Mouse (Mus musculus) hindbrain, embryonic 11.5 days (tissue): ENCODE data around the gene Cmc2. TPM values are rescaled to one million over a fixed set of nuclear protein-coding genes. Genes with fewer than 3 reads are reported as not detected.

Experiments
- ATAC-seq: fragments of 200-750 bp; cut with Nextera tagmentation; 2 replicates; pipeline ENCODE4 v1.8.0; 2017; ENCODE audit warnings: mild to moderate bottlenecking, moderate TSS enrichment, moderate library complexity; ENCODE audit not compliant: low FRiP score
- DNase-seq: peaks from one replicate; pipeline ENCODE4 v3.0.0-alpha.2; 2015; ENCODE audit warnings: low spot score
- H3K27ac ChIP-seq: fragments of 300-500 bp; sonication (generic); 2 replicates; pipeline ENCODE4 v1.5.1; 2014; ENCODE audit warnings: mild to moderate bottlenecking, low read depth, low read length
- H3K27me3 ChIP-seq: fragments of 300-500 bp; sonication (generic); 2 replicates; pipeline ENCODE4 v1.6.1; 2014; ENCODE audit warnings: mild to moderate bottlenecking, low read length, moderate library complexity, mixed read lengths; ENCODE audit not compliant: control insufficient read depth, insufficient read depth
- H3K36me3 ChIP-seq: fragments of 300-500 bp; sonication (generic); 2 replicates; pipeline ENCODE4 v1.6.1; 2014; ENCODE audit warnings: mild to moderate bottlenecking, low read length, moderate library complexity, mixed read lengths; ENCODE audit not compliant: control insufficient read depth, insufficient read depth
- H3K4me1 ChIP-seq: fragments of 300-500 bp; sonication (generic); replicated peaks from 2 replicates; pipeline ENCODE4 v1.6.1; 2014; ENCODE audit warnings: low read length, mixed read lengths; ENCODE audit not compliant: control insufficient read depth, insufficient read depth
- H3K4me2 ChIP-seq: fragments of 300-500 bp; sonication (generic); replicated peaks from 2 replicates; pipeline ENCODE4 v1.6.1; 2014; ENCODE audit warnings: mild to moderate bottlenecking, low read depth, low read length
- H3K4me3 ChIP-seq: fragments of 300-500 bp; sonication (generic); 2 replicates; pipeline ENCODE4 v1.5.1; 2014; ENCODE audit warnings: low read depth, low read length
- H3K9ac ChIP-seq: fragments of 300-500 bp; sonication (generic); 2 replicates; pipeline ENCODE4 v1.6.1; 2014; ENCODE audit warnings: low read depth, low read length
- H3K9me3 ChIP-seq: fragments of 300-500 bp; sonication (generic); 2 replicates; pipeline ENCODE4 v1.6.1; 2016; ENCODE audit warnings: low read length; ENCODE audit not compliant: control insufficient read depth
- WGBS: fragments of 180-500 bp; shearing (Covaris S2); extraction: QIAGEN DNeasy Blood & Tissue Kit; methylation state at CpG from one replicate; pipeline ENCODE4 v1.1.7; 2014; 5-methylcytosine and 5-hydroxymethylcytosine counted together
- polyA plus RNA-seq: library from polyadenylated mRNA; unstranded; fragments of >200 nt; fragmentation: Nextera tagmentation; extraction: Ambion mirVana; gene quantifications from 2 replicates; pipeline ENCODE4 v1.2.1, GENCODE M21; 2014

Gene Cmc2
- polyA plus RNA-seq, 1 experiment from 2014 or later, result 73.8 TPM

GRCm38 (mm10) chr8:116945169-116945910 is 24.1 kb upstream of the Cmc2 start:
- ATAC-seq (no peak), DNase-seq (no peak)
- no peak overlapping the region for H3K27ac ChIP-seq
- no peak overlapping the region for H3K9ac ChIP-seq
- no peaks in the 10 kb centered on the region for H3K36me3 ChIP-seq
- no peaks in the 10 kb centered on the region for H3K27me3 ChIP-seq
- no peak overlapping the region for H3K4me3 ChIP-seq
- H3K4me1 ChIP-seq, result no peaks in the 10 kb centered on the region; the same call in 1 of the 2 replicates
- 86% methylated on average over 9 of the region's 9 CpGs for WGBS
- no peak overlapping the region for H3K4me2 ChIP-seq
- H3K9me3 ChIP-seq, result no peaks in the 10 kb centered on the region

DNA sequence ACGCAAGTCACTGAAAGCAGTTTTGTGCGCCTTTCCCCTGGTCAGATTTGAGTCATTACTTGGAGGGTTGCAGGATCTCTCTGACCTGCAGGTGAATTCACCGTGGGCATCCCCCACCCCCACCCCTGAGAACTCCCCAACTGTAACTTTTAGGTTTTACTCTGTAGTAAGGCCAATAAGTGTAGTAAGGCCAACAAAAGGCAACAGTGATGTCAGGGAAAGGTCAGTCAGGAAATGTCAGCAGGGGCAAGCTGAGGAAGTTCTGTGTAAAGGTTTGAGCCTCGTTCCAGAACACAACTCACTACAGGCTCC is 23.1 kb upstream of the Cmc2 start:
- ATAC-seq (no peak), DNase-seq (no peak)
- H3K36me3 ChIP-seq, result no peaks in the 10 kb centered on the region
- WGBS, result 21% methylated on average over 4 of the region's 4 CpGs
- peak overlapping the region; percentile 86; the same call in 1 of the 2 replicates for H3K9ac ChIP-seq
- H3K4me1 ChIP-seq, result no peaks in the 10 kb centered on the region; the same call in 1 of the 2 replicates
- no peaks in the 10 kb centered on the region for H3K9me3 ChIP-seq
- no peak overlapping the region for H3K27ac ChIP-seq
- no peaks in the 10 kb centered on the region for H3K27me3 ChIP-seq
- H3K4me3 ChIP-seq, result peak overlapping the region; percentile 98
- peak overlapping the region; percentile 94 for H3K4me2 ChIP-seq

- DNase-seq (peak; percentile 41), ATAC-seq (peak; percentile 85)
- 1% methylated on average over 53 of the region's 62 CpGs for WGBS
- Histone ChIP-seq H3K9me3 (no peaks in the 10 kb centered on the region), H3K4me2 (peak overlapping the region; percentile 94), H3K27me3 (no peaks in the 10 kb centered on the region), H3K4me1 (no peaks in the 10 kb centered on the region; the same call in 1 of the 2 replicates), H3K27ac (no peak overlapping the region), H3K4me3 (peak overlapping the region; percentile 98), H3K36me3 (no peaks in the 10 kb centered on the region), H3K9ac (peak overlapping the region; percentile 86)
Measured at GRCm38 (mm10) chr8:116943555-116944384, 22.5 kb upstream of the Cmc2 start.

DNA sequence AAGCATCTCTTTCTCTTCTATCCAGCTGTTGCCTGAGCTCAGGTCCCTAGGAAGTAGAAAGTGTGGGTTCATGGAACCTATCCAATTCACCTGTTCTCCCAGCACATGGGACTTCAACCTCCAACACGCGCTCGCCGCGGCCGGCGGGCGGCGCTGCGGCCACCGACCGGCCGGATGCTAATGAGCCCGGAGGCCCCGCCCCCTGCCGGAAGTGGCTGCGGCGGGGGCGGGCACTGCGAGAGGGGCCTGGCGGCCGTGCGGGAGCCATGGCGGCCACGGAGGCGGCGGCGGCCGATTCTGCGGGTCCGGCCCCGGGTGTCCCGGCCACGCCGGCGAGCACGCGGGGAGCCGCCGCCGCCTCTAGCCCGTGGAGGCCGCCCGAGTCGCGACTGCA is 21.9 kb upstream of the Cmc2 start, which contains the start of gene Atmin:
Atmin (plus strand) TSS at position 233 of the 394 bp plus-strand sequence.
- Histone ChIP-seq H3K9ac (peak within 1 kb of the TSS; percentile 86), H3K27ac (no peak within 1 kb of the TSS), H3K4me3 (peak within 1 kb of the TSS; percentile 98), H3K4me2 (peak within 1 kb of the TSS; percentile 94), H3K36me3 (no peaks in the 10 kb centered on the region), H3K9me3 (no peaks in the 10 kb centered on the region), H3K4me1 (no peaks in the 10 kb centered on the region; the same call in 1 of the 2 replicates), H3K27me3 (no peaks in the 10 kb centered on the region)
- DNase-seq (peak; percentile 96), ATAC-seq (peak; percentile 88)
- WGBS, result under 1% methylated on average over 30 of the region's 46 CpGs

DNA sequence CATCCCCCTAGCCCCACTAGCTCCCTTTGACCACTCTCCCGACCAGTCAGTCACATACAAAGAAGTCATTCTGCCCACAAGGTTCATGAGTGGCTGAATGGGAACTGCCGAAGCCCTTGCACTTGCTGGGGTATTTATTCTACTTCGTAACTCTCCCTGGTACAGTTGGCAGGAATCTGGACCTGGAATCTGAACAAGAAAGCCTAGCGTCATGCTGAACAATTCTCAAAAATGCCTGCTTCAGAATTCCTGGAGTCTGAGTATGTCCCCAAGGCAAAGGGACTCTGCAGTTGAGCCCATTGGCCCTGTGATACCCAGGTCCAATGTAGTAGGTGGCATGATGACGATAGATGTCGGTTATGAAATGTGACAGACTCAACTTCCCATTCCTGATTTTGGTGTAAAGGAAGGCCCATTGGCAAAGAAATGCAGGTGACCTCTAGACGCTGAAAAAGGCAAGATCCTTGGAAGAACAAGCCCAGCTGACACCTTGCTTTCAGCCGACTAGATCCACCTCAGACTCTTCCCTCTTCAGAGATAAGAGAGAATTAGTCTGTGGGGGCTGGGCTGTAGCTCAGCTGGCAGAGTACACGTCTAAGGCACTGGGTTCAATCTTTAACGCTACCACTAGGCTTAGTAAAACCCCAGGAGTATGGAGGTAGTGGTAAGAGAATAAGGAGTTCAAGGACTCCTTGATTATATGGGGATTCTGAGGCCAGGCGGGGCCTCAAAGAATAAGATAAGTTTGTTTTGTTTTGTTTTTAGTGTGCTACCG is 21.2 kb upstream of the Cmc2 start:
- H3K4me1 ChIP-seq, result no peaks in the 10 kb centered on the region; the same call in 1 of the 2 replicates
- H3K9me3 ChIP-seq, result no peaks in the 10 kb centered on the region
- H3K4me2 ChIP-seq, result no peak overlapping the region
- no peak overlapping the region for H3K27ac ChIP-seq
- H3K36me3 ChIP-seq, result no peaks in the 10 kb centered on the region
- H3K27me3 ChIP-seq, result no peaks in the 10 kb centered on the region
- ATAC-seq, result no peak
- no peak overlapping the region for H3K4me3 ChIP-seq
- WGBS, result 81% methylated on average over 12 of the region's 12 CpGs
- no peak for DNase-seq
- no peak overlapping the region for H3K9ac ChIP-seq

- H3K36me3 ChIP-seq, result peaks cover 6% of the 10 kb centered on the region; the same call in 1 of the 2 replicates
- DNase-seq (peak; percentile 15), ATAC-seq (no peak)
- no peak overlapping the region for H3K9ac ChIP-seq
- H3K4me1 ChIP-seq, result no peaks in the 10 kb centered on the region
- no peak overlapping the region for H3K4me3 ChIP-seq
- H3K9me3 ChIP-seq, result no peaks in the 10 kb centered on the region
- no peaks in the 10 kb centered on the region for H3K27me3 ChIP-seq
- H3K27ac ChIP-seq, result no peak overlapping the region
- H3K4me2 ChIP-seq, result no peak overlapping the region
- 44% methylated on average over 6 of the region's 6 CpGs for WGBS
Measured at GRCm38 (mm10) chr8:116935506-116935905, 14.3 kb upstream of the Cmc2 start.

GRCm38 (mm10) chr8:116934976-116935375 is 13.7 kb upstream of the Cmc2 start:
- Histone ChIP-seq H3K4me3 (no peak overlapping the region), H3K36me3 (peaks cover 6% of the 10 kb centered on the region; the same call in 1 of the 2 replicates), H3K27ac (no peak overlapping the region), H3K27me3 (no peaks in the 10 kb centered on the region), H3K9me3 (no peaks in the 10 kb centered on the region), H3K4me1 (no peaks in the 10 kb centered on the region), H3K4me2 (no peak overlapping the region), H3K9ac (no peak overlapping the region)
- WGBS, result 94% methylated on average over 4 of the region's 4 CpGs
- DNase-seq (no peak), ATAC-seq (no peak)

DNA sequence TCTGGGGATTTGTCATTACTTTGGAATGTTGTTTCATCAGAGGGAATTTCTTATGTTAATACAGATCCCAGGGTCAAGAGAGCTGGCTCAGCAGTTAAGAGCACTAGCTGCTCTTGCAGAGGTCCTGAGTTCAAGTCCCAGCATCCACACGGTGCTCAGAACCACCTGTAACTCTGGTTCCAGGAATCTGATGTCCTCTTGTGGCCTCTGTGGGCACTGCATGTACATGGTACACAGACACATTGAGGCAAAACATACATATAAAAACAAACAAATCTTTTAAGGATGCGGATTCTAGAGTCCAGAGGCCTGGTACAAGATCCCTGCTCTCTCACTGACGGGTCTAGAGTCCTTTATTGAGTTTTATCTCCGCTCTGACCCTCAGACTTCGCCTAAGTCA is 7.3 kb upstream of the Cmc2 start:
- no peak overlapping the region for H3K27ac ChIP-seq
- no peak overlapping the region for H3K4me2 ChIP-seq
- no peak overlapping the region for H3K4me3 ChIP-seq
- H3K9ac ChIP-seq, result no peak overlapping the region
- 0 out of 2 replicates have a peak, but pooled peaks cover 2% of the 10 kb centered on the region for H3K36me3 ChIP-seq
- H3K9me3 ChIP-seq, result no peaks in the 10 kb centered on the region
- ATAC-seq (no peak), DNase-seq (no peak)
- no peaks in the 10 kb centered on the region for H3K27me3 ChIP-seq
- 87% methylated on average over 5 of the region's 5 CpGs for WGBS
- H3K4me1 ChIP-seq, result no peaks in the 10 kb centered on the region
